Mouse (Mus musculus) ES-E14 (cell line): ENCODE measurements around the gene Cmya5. TPM values are rescaled to one million over a fixed set of nuclear protein-coding genes. Genes with fewer than 3 reads are reported as not detected.

Experiments
- DNase-seq: peaks from one replicate; pipeline ENCODE4 v3.0.0-alpha.2; 2013; ENCODE audit warnings: low read depth, low spot score
- H3K27ac ChIP-seq: 2 replicates; pipeline ENCODE4 v1.5.1; 2012; ENCODE audit warnings: low read depth, mild to moderate bottlenecking, low read length, moderate library complexity, mixed read lengths; ENCODE audit not compliant: poor library complexity, insufficient read depth, severe bottlenecking
- H3K36me3 ChIP-seq: 2 replicates; pipeline ENCODE4 v1.6.1; 2012; ENCODE audit warnings: mild to moderate bottlenecking, low read length, moderate library complexity, mixed read lengths; ENCODE audit not compliant: control insufficient read depth, poor library complexity, insufficient read depth, severe bottlenecking
- H3K4me1 ChIP-seq, 2 experiments: fragments of 150-350 bp in 1 of 2; sonication (generic) in 1 of 2; 2 replicates each; pipeline ENCODE4 v1.6.1; 2012; ENCODE audit warnings: low read length in 2 of 2, mild to moderate bottlenecking in 1 of 2, mixed read lengths in 1 of 2; ENCODE audit not compliant: control insufficient read depth in 2 of 2, insufficient read depth in 2 of 2, poor library complexity in 1 of 2
- H3K4me3 ChIP-seq, 2 experiments: fragments of 150-350 bp in 1 of 2; sonication (generic) in 1 of 2; 2 replicates each; pipeline ENCODE4 v1.5.1; 2012; ENCODE audit warnings: low read length in 2 of 2, low read depth in 1 of 2, mild to moderate bottlenecking in 1 of 2, mixed read lengths in 1 of 2; ENCODE audit not compliant: insufficient read depth in 1 of 2, poor library complexity in 1 of 2, severe bottlenecking in 1 of 2
- H3K9ac ChIP-seq: 2 replicates; pipeline ENCODE4 v1.6.1; 2012; ENCODE audit warnings: low read depth, mild to moderate bottlenecking, low read length, mixed read lengths; ENCODE audit not compliant: poor library complexity, insufficient read depth, severe bottlenecking
- H3K9me3 ChIP-seq: fragments of 150-350 bp; sonication (generic); 2 replicates; pipeline ENCODE4 v1.6.1; 2012; ENCODE audit warnings: low read depth, mild to moderate bottlenecking, low read length; ENCODE audit not compliant: control insufficient read depth, insufficient read depth
- CHD2 ChIP-seq: IDR thresholded peaks from 2 replicates; pipeline ENCODE4 v1.6.1; 2014; ENCODE audit warnings: mild to moderate bottlenecking, low read depth, low read length, inconsistent platforms
- HCFC1 ChIP-seq: IDR thresholded peaks from 2 replicates; pipeline ENCODE4 v1.6.1; 2012; ENCODE audit warnings: low read length, inconsistent platforms, borderline replicate concordance; ENCODE audit not compliant: insufficient read depth
- MAFK ChIP-seq: IDR thresholded peaks from 2 replicates; pipeline ENCODE4 v1.6.1; 2014; ENCODE audit warnings: mild to moderate bottlenecking, low read depth, low read length, inconsistent platforms; ENCODE audit not compliant: insufficient read depth
- ZC3H11A ChIP-seq: IDR thresholded peaks from 2 replicates; pipeline ENCODE4 v1.6.1; 2012; ENCODE audit warnings: low read depth, mild to moderate bottlenecking, inconsistent platforms, low read length, borderline replicate concordance
- ZNF384 ChIP-seq: IDR thresholded peaks from 2 replicates; pipeline ENCODE4 v1.6.1; 2012; ENCODE audit warnings: low read depth, low read length, inconsistent platforms
- in situ Hi-C, 2 experiments: fragments of 600-800 bp; cut with MboI; formaldehyde crosslinking; loops; one replicate each; pipeline ENCODE4 v1.15.1; 2025; ENCODE audit warnings: low sequenced_read_pairs in 2 of 2, inconsistent platforms in 1 of 2; ENCODE audit not compliant: unreplicated experiment in 2 of 2
- total RNA-seq: library from RNA; depleted of rRNA; stranded (reverse); fragments of 300-350 nt; gene quantifications from 2 replicates; pipeline ENCODE4 v1.2.3, GENCODE M21; 2012

Cmya5 gene
- total RNA-seq, 1 experiment, result 0.49 TPM

- DNase-seq, result no peak
- no peak overlapping the region for H3K4me3 ChIP-seq
- no peaks in the 10 kb centered on the region for H3K4me1 ChIP-seq
- TF ChIP-seq ZNF384 (no peak), MAFK (no peak), ZC3H11A (no peak), HCFC1 (no peak), CHD2 (no peak)
- in situ Hi-C loops, result no loop called here
- no peak overlapping the region for H3K9ac ChIP-seq
- H3K9me3 ChIP-seq, result no peaks in the 10 kb centered on the region
- no peaks in the 10 kb centered on the region for H3K36me3 ChIP-seq
- H3K27ac ChIP-seq, result no peak overlapping the region
Observed at GRCm38 (mm10) chr13:93068353-93068752, 76.2 kb downstream of the Cmya5 start.

GRCm38 (mm10) chr13:93062860-93063636 lies 81.5 kb downstream of the Cmya5 start:
- no peak overlapping the region for H3K9ac ChIP-seq
- DNase-seq, result no peak
- in situ Hi-C loops, result no loop called here

GRCm38 (mm10) chr13:93061311-93061710 lies 83.2 kb downstream of the Cmya5 start:
- H3K9ac ChIP-seq, result no peak overlapping the region
- no peaks in the 10 kb centered on the region for H3K9me3 ChIP-seq
- H3K4me1 ChIP-seq, result no peaks in the 10 kb centered on the region
- DNase-seq, result no peak
- in situ Hi-C loops, result no loop called here
- no peaks in the 10 kb centered on the region for H3K36me3 ChIP-seq
- no peak overlapping the region for H3K27ac ChIP-seq
- H3K4me3 ChIP-seq, result no peak overlapping the region
- no peak for TF ChIP-seq MAFK
- no peak for TF ChIP-seq CHD2
- TF ChIP-seq ZNF384, result no peak
- no peak for TF ChIP-seq HCFC1
- no peak for TF ChIP-seq ZC3H11A

More at GRCm38 (mm10) chr13:93062860-93063636, 81.5 kb downstream of the Cmya5 start:
- no peak overlapping the region for H3K27ac ChIP-seq
- TF ChIP-seq MAFK, result no peak
- TF ChIP-seq ZNF384, result no peak
- no peak for TF ChIP-seq CHD2
- no peak for TF ChIP-seq ZC3H11A
- no peak for TF ChIP-seq HCFC1
- no peaks in the 10 kb centered on the region for H3K36me3 ChIP-seq
- no peaks in the 10 kb centered on the region for H3K9me3 ChIP-seq
- H3K4me3 ChIP-seq, result no peak overlapping the region
- H3K4me1 ChIP-seq, result no peaks in the 10 kb centered on the region

- H3K4me1 ChIP-seq, result no peaks in the 10 kb centered on the region
- TF ChIP-seq HCFC1 (no peak), ZC3H11A (no peak), ZNF384 (no peak), MAFK (no peak), CHD2 (no peak)
- in situ Hi-C loops, result no loop called here
- DNase-seq, result no peak
- H3K36me3 ChIP-seq, result no peaks in the 10 kb centered on the region
- no peak overlapping the region for H3K27ac ChIP-seq
- no peak overlapping the region for H3K4me3 ChIP-seq
- no peak overlapping the region for H3K9ac ChIP-seq
- no peaks in the 10 kb centered on the region for H3K9me3 ChIP-seq
Observed at GRCm38 (mm10) chr13:93060437-93060836, 84.1 kb downstream of the Cmya5 start.

- in situ Hi-C loops, result no loop called here
- Histone ChIP-seq H3K36me3 (no peaks in the 10 kb centered on the region), H3K4me1 (no peaks in the 10 kb centered on the region), H3K9me3 (no peaks in the 10 kb centered on the region), H3K27ac (no peak overlapping the region), H3K4me3 (no peak overlapping the region), H3K9ac (no peak overlapping the region)
- DNase-seq, result no peak
- TF ChIP-seq CHD2 (no peak), ZNF384 (no peak), MAFK (no peak), HCFC1 (no peak), ZC3H11A (no peak)
Observed at GRCm38 (mm10) chr13:93058551-93059011, 85.9 kb downstream of the Cmya5 start.
